Mouse (Mus musculus): ENCODE measurements at regions not wholly inside any gene's neighbourhood (a gene's known extent, or its start where the extent isn't known, plus 50 kb on each side); places are given as distances from the start of the nearest gene placed in this dataset.

DNA sequence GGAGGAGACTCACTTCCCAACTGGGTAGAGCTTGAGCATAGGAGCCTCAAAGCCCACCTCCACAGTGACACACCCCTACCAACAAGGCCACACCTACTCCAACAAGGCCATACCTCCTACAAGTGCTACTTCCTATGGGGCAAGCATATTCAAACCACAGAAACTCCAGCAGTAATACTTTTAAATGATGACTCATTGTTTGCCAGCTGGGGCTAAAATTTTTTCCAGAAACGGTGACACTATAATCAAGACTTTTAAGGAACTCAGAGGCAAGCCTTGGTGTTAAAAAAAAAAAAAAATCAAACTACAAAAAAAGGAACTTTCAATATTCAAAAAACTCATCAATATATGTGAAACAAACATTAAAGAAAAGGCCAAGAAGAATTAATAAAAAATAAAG is 248.4 kb upstream of the Prep start:
- H3K27me3 ChIP-seq: no peaks in the 10 kb centered on the region
- no peak overlapping the region for H3K9ac ChIP-seq
- H3K27ac ChIP-seq: no peak overlapping the region
- ATAC-seq (ENCODE audit: insufficient number of reproducible peaks, insufficient read depth, low FRiP score, low TSS enrichment, low read depth): no peak
- H3K4me1 ChIP-seq: no peaks in the 10 kb centered on the region
- no peaks in the 10 kb centered on the region for H3K36me3 ChIP-seq
- WGBS: 83% methylated on average over 1 of the region's 1 CpGs
- H3K4me2 ChIP-seq: no peak overlapping the region
- no peak overlapping the region for H3K4me3 ChIP-seq
- H3K9me3 ChIP-seq: no peaks in the 10 kb centered on the region

- WGBS: 69% methylated on average over 1 of the region's 1 CpGs
Observed at GRCm38 (mm10) chr10:44796205-44796604, 267.9 kb upstream of the Prdm1 start.

GRCm38 (mm10) chr10:44785386-44785785 is 257.1 kb upstream of the Prdm1 start:
- Histone ChIP-seq H3K4me1 (0 out of 2 replicates have a peak, but pooled peaks cover 9% of the 10 kb centered on the region), H3K4me2 (no peak overlapping the region), H3K4me3 (no peak overlapping the region), H3K27ac (no peak overlapping the region), H3K9ac (no peak overlapping the region), H3K36me3 (no peaks in the 10 kb centered on the region), H3K27me3 (no peaks in the 10 kb centered on the region), H3K9me3 (no peaks in the 10 kb centered on the region)
- WGBS: 15% methylated on average over 6 of the region's 6 CpGs
- ATAC-seq (ENCODE audit: insufficient number of reproducible peaks, insufficient read depth, low FRiP score, low TSS enrichment, low read depth): no peak

More at GRCm38 (mm10) chr10:44796205-44796604, 267.9 kb upstream of the Prdm1 start:
- no peaks in the 10 kb centered on the region for H3K9me3 ChIP-seq
- H3K27ac ChIP-seq: no peak overlapping the region
- H3K9ac ChIP-seq: no peak overlapping the region
- H3K4me1 ChIP-seq: no peaks in the 10 kb centered on the region
- H3K27me3 ChIP-seq: no peaks in the 10 kb centered on the region
- H3K4me2 ChIP-seq: no peak overlapping the region
- H3K4me3 ChIP-seq: no peak overlapping the region
- ATAC-seq (ENCODE audit: insufficient number of reproducible peaks, insufficient read depth, low FRiP score, low TSS enrichment, low read depth): no peak
- no peaks in the 10 kb centered on the region for H3K36me3 ChIP-seq

GRCm38 (mm10) chr10:44780381-44780958 is 252.2 kb upstream of the Prdm1 start:
- 0 out of 2 replicates have a peak, but pooled peaks cover 2% of the 10 kb centered on the region for H3K4me1 ChIP-seq
- no peak for ATAC-seq (ENCODE audit: insufficient number of reproducible peaks, insufficient read depth, low FRiP score, low TSS enrichment, low read depth)
- 81% methylated on average over 5 of the region's 5 CpGs for WGBS
- H3K4me3 ChIP-seq: no peak overlapping the region
- H3K4me2 ChIP-seq: no peak overlapping the region
- H3K9me3 ChIP-seq: no peaks in the 10 kb centered on the region
- H3K9ac ChIP-seq: no peak overlapping the region
- no peaks in the 10 kb centered on the region for H3K27me3 ChIP-seq
- H3K36me3 ChIP-seq: no peaks in the 10 kb centered on the region
- no peak overlapping the region for H3K27ac ChIP-seq

DNA sequence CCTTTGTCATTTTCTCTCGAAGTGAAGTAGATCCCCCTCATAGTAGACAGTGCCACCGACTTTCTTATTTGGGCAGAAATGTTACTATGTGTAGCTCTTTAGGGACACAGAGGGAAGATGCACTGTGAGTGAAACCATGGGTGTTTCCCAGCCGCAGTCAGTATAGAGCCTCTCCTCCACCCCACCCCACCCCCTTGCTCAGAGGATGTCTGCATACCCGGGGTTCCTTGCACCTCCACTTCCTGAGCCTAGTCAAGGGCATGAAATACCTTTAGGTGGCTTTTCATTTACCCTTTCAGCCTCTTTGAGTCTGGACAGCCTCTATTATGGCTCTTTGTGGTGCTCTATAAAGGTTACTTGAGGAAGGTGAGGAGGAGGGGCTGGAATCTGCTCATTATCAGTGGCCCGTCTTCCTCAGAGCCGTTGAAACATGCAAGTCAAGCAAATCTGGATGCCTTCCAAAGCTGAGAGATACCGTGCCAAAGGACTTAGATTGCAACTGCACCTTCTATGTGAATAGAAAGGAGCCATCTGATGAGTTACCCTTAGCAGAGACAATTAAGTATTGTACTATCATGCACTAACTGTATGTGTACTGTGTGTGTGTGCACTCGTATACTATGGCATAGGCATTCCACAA is 251.4 kb upstream of the Prdm1 start:
- H3K4me1 ChIP-seq: no peaks in the 10 kb centered on the region
- 72% methylated on average over 8 of the region's 8 CpGs for WGBS

GRCm38 (mm10) chr10:44777214-44777613 is 248.9 kb upstream of the Prdm1 start:
- no peaks in the 10 kb centered on the region for H3K4me1 ChIP-seq
- H3K27me3 ChIP-seq: no peaks in the 10 kb centered on the region
- H3K36me3 ChIP-seq: no peaks in the 10 kb centered on the region
- ATAC-seq (ENCODE audit: insufficient number of reproducible peaks, insufficient read depth, low FRiP score, low TSS enrichment, low read depth): no peak
- no peak overlapping the region for H3K9ac ChIP-seq
- WGBS: 89% methylated on average over 2 of the region's 2 CpGs
- H3K4me2 ChIP-seq: no peak overlapping the region
- no peak overlapping the region for H3K4me3 ChIP-seq
- H3K9me3 ChIP-seq: no peaks in the 10 kb centered on the region
- no peak overlapping the region for H3K27ac ChIP-seq

More for the DNA sequence above, 251.4 kb upstream of the Prdm1 start:
- Histone ChIP-seq H3K9ac (no peak overlapping the region), H3K4me3 (no peak overlapping the region), H3K36me3 (no peaks in the 10 kb centered on the region), H3K9me3 (no peaks in the 10 kb centered on the region), H3K4me2 (no peak overlapping the region), H3K27ac (no peak overlapping the region), H3K27me3 (no peaks in the 10 kb centered on the region)
- no peak for ATAC-seq (ENCODE audit: insufficient number of reproducible peaks, insufficient read depth, low FRiP score, low TSS enrichment, low read depth)

GRCm38 (mm10) chr10:44776175-44776574 is 247.9 kb upstream of the Prdm1 start:
- H3K27ac ChIP-seq: no peak overlapping the region
- no peak overlapping the region for H3K4me3 ChIP-seq
- no peak overlapping the region for H3K9ac ChIP-seq
- no peaks in the 10 kb centered on the region for H3K9me3 ChIP-seq
- 77% methylated on average over 2 of the region's 2 CpGs for WGBS
- no peak overlapping the region for H3K4me2 ChIP-seq
- H3K4me1 ChIP-seq: no peaks in the 10 kb centered on the region
- no peaks in the 10 kb centered on the region for H3K27me3 ChIP-seq
- H3K36me3 ChIP-seq: no peaks in the 10 kb centered on the region
- no peak for ATAC-seq (ENCODE audit: insufficient number of reproducible peaks, insufficient read depth, low FRiP score, low TSS enrichment, low read depth)

- no peak for ATAC-seq (ENCODE audit: insufficient number of reproducible peaks, insufficient read depth, low FRiP score, low TSS enrichment, low read depth)
- no peak overlapping the region for H3K4me2 ChIP-seq
- no peaks in the 10 kb centered on the region for H3K4me1 ChIP-seq
- H3K9me3 ChIP-seq: no peaks in the 10 kb centered on the region
- no peaks in the 10 kb centered on the region for H3K27me3 ChIP-seq
- WGBS: 89% methylated on average over 3 of the region's 3 CpGs
- H3K27ac ChIP-seq: no peak overlapping the region
- no peaks in the 10 kb centered on the region for H3K36me3 ChIP-seq
- no peak overlapping the region for H3K9ac ChIP-seq
- H3K4me3 ChIP-seq: no peak overlapping the region
Observed at GRCm38 (mm10) chr10:44765527-44765926, 237.2 kb upstream of the Prdm1 start.

DNA sequence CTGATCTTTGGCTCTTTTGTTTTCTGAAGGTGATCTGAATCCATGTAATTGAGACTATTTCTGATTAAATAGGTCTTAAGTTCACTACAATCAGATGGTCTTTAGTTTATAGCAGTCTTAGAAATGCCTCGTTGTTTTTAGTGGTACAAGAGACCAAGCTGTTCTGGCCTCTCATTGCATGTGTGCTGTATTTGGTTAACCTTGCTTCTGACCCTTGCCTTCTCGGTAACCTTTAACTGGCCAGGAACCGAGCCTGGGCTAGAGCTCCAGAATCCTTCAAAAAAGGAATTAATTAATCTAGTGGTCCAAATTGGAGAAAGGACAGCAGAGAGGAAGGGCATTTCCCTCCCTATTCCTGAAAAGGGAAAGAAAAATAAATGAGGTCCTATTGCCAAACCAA is 234.8 kb upstream of the Prdm1 start:
- no peaks in the 10 kb centered on the region for H3K27me3 ChIP-seq
- no peak overlapping the region for H3K4me3 ChIP-seq
- WGBS: 17% methylated on average over 3 of the region's 3 CpGs
- no peak overlapping the region for H3K9ac ChIP-seq
- no peak for ATAC-seq (ENCODE audit: insufficient number of reproducible peaks, insufficient read depth, low FRiP score, low TSS enrichment, low read depth)
- H3K4me2 ChIP-seq: no peak overlapping the region
- H3K9me3 ChIP-seq: no peaks in the 10 kb centered on the region
- no peak overlapping the region for H3K27ac ChIP-seq
- H3K36me3 ChIP-seq: no peaks in the 10 kb centered on the region
- no peaks in the 10 kb centered on the region for H3K4me1 ChIP-seq

DNA sequence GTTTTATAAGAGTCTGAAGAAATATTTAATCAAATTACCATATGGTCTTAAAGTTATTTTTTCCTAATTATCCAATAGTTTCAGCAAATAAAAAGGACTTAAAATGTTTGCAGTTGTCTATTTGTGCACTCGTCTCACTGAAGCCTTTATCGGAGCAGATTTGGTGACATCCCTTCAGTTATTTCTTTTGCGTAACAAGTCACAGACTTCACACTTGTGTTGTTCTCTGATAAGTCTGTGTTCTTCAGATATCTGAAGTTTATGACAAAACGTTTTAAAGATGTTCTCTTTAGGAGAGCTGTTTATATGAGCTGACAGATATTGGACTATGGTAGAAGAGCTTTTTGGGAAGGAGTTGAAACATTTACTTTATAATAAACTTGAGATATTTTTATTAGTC is 233.8 kb upstream of the Prdm1 start:
- Histone ChIP-seq H3K4me2 (no peak overlapping the region), H3K9me3 (no peaks in the 10 kb centered on the region), H3K36me3 (no peaks in the 10 kb centered on the region), H3K4me3 (no peak overlapping the region), H3K27ac (no peak overlapping the region), H3K27me3 (no peaks in the 10 kb centered on the region), H3K9ac (no peak overlapping the region), H3K4me1 (no peaks in the 10 kb centered on the region)
- WGBS: 73% methylated on average over 4 of the region's 4 CpGs
- ATAC-seq (ENCODE audit: insufficient number of reproducible peaks, insufficient read depth, low FRiP score, low TSS enrichment, low read depth): no peak

GRCm38 (mm10) chr10:44761324-44761723 is 233.0 kb upstream of the Prdm1 start:
- H3K36me3 ChIP-seq: no peaks in the 10 kb centered on the region
- no peak overlapping the region for H3K27ac ChIP-seq
- H3K4me2 ChIP-seq: no peak overlapping the region
- H3K4me1 ChIP-seq: no peaks in the 10 kb centered on the region
- H3K4me3 ChIP-seq: no peak overlapping the region
- no peaks in the 10 kb centered on the region for H3K9me3 ChIP-seq
- no peak for ATAC-seq (ENCODE audit: insufficient number of reproducible peaks, insufficient read depth, low FRiP score, low TSS enrichment, low read depth)
- no peak overlapping the region for H3K9ac ChIP-seq
- no peaks in the 10 kb centered on the region for H3K27me3 ChIP-seq
- WGBS: 66% methylated on average over 4 of the region's 4 CpGs

- ATAC-seq (ENCODE audit: insufficient number of reproducible peaks, insufficient read depth, low FRiP score, low TSS enrichment, low read depth): no peak
- H3K27ac ChIP-seq: no peak overlapping the region
- H3K9me3 ChIP-seq: no peaks in the 10 kb centered on the region
- H3K27me3 ChIP-seq: no peaks in the 10 kb centered on the region
- H3K4me3 ChIP-seq: no peak overlapping the region
- WGBS: 83% methylated on average over 6 of the region's 6 CpGs
- no peaks in the 10 kb centered on the region for H3K36me3 ChIP-seq
- H3K4me1 ChIP-seq: peaks cover 2% of the 10 kb centered on the region; the same call in 1 of the 2 replicates
- no peak overlapping the region for H3K4me2 ChIP-seq
- H3K9ac ChIP-seq: no peak overlapping the region
Observed at GRCm38 (mm10) chr10:44755355-44755957, 227.2 kb upstream of the Prdm1 start.
